Mouse (Mus musculus) urinary bladder, postnatal 36 days (tissue): Measurements from ENCODE around the gene Zbtb40.

Source experiments
- DNase-seq, 2 experiments: peaks; one replicate each; pipeline ENCODE4 v3.0.0; 2022; ENCODE audit warnings: low spot score in 2 of 2, mixed read lengths in 1 of 2

Gene Zbtb40

DNA sequence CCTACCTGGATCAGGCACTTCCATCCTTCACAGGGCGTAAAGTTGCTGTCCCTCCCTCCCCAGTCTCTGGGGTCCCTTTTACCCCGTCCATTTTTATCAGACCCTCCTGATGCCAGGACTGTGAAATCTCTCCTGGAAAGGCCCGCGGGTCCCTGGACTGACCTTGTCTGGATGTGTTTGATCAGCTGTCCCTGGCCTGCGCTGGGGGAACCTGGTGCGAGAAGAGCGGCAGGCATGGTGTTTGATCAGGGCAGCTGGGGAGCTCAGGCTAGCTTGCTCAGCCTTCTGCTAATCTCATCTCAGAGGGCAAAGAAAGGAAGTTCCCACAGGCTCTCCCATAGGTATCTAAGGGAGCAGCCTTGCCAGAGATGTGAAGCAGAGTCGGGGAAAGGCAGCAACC is 71.4 kb downstream of the Zbtb40 start:
- DNase-seq: no peak

DNA sequence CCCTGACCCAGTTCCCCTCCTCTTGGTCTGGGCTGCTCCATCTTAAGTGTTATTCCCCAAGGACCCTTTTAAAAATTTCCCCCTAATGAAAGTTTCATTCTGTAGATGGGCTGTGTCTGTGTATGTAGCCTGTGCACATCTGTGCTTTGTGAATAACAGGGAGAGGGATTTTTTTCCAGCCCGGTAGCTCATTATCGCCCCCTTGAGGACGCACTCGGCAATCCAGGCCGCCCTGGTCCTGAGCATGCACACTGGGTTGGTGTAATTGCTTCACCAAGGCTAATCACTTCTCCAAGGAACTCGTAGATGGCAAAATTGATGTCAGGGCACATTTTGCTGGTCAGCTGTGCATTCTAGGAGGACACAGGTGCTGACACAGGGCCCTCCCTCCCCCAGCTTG is 77.7 kb downstream of the Zbtb40 start:
- DNase-seq: no peak

DNA sequence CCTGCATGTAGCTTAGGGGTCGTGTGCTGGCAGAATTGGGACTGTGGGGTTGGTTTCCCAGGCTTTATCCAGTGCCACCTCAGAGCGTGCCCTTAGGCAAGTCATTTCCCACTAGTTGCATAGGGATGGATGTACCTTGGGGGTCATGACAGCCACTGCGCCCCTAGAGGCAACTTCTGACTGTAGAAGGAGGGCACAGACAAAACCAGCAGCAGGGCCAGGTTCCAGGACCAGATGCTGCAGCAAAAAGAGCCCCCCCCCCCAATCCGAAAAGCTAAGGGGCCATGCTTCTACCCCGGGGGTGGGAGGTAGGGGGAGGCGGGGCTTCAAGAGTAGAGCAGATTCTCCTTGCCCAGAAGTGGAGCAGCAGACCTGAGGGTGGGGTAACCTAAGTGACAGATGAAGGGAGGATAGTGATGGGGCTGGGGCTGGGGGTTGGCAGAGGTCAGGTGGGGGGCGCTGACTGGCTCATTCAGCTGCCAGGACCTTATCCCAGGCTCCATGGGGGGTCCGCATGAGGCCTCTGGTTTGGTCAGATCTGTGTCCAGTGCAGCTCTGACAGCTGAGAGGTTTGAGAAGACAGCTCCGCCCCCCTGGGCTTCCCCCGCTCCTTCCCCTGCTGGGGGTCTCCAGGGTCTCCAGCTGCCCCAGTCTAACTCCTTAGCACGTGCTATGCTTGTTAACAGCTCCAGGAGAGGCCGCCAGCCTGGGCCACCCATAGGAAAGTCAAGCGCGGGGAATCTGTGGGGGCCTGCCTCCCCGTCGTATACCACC is 78.9 kb downstream of the Zbtb40 start:
- DNase-seq: no peak

DNA sequence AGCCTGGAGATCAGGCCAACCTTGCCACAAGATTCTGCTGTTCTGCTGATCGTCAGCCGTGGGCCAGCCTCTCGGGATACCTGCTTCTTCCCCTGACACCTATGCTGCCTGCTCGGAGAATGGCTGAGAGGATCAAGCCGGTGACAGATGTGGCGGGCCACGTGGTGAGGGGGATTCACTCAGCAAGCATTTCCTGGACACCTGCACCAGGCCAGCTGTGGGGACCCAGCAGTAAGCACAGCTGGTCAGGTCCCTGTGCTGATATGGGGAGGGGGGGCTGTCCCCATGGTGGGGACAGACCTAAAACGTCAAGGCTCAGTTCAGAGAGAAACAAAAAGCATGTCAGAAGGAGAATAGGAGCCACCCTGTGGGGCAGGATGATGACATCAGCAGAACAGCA is 79.5 kb downstream of the Zbtb40 start:
- DNase-seq: no peak

DNA sequence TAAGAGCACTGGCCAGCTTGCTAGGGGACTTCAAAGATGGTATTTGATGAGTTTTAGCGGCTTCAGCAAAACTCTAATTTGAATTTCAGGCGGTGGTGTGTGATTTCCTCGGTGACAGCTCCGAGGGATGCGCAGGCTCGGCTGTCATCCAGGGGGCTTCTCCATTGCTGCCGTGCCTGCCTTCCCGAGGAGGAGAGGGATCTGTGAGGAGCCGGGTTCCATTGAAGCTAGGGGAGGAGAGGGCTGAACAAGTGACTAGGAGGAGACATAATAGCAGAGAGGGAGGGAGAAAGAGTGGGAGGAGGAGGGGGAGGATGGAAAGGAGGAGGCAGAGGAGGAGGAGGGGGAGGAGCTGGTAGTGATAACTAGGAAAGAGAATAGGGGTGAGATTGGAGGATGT is 81.1 kb downstream of the Zbtb40 start:
- no peak for DNase-seq

DNA sequence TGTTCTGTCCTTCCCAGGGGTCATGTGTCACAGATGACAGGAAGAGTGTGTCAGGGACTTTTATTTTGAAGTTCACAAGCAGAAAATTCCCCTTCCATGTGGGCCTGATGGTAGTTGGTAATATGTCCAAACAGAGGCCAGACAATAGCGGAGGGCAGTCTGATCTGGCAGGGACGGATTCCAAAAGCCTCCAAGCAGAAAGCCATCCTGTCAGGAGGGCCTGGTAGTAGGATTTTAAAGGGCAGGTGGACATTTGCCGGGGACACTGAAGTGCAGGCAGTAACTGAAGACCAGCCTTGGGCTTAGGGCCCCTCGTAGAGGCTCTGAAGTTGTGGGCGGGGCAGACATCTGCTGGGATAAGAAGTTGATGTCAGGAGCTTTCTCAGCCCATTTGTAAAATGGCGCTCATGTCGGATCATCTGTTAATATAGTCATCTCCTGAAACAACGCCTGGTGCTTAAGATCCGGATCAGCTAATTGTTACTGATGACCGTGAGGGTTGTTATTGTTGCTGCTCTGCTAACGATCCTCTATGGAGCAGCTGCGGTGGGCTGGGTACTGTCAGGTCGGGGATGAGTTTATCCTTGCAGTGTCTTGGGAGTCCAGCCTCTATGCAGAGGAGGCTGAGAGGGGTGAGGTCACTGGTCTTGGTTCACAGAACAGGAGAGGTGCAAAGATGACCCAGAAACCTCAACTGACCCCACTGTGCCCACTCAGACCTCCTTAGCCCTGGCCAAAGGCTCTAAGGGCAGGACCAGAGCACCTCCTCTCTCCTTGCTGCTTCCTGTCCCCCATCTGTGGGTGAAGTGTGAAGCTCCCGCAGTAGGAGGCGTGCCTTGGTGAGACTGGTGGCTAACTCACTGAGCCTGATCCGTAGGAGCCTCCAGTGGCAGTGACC is 81.9 kb downstream of the Zbtb40 start:
- DNase-seq: no peak

DNA sequence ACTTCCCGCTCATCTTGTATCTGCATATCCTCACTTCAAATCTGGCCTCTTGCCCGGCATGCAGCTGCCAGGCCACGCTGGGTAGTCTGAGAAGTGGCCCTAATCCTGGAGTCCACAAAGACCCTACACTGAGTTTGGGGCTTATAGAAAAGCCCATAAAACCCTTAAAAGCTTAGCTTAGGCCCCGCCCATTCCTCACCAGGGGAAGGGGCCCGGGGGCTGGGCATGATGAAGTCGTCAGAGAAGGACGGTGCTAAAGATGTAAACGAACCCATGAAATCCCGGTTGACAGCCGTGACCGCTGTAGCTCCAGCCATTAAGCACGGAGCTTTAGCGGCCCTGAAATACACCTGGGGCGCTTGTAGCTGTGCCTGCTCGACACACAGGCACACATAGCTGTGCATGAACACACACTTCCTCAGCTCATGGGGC is 83.6 kb downstream of the Zbtb40 start:
- no peak for DNase-seq

DNA sequence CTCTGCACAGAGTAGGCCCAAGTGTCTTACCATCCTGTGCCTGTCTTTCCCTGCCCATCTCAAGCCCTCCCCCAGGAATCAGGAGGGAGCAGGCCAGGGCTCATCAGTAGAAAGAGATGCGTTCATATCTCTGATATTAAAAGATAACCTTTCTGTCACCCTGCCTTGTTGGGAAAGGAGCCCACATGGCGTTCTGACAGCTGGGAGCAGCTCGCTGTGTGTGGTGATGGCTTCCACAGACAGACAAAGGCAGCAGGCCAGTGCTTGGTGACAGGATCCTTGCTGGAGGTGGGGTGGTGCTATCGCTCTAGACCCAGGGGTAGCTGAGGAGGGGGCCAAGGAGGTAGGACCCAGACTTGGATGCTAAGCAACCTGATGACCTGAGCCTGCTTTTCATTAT is 86.2 kb downstream of the Zbtb40 start:
- DNase-seq: no peak

DNA sequence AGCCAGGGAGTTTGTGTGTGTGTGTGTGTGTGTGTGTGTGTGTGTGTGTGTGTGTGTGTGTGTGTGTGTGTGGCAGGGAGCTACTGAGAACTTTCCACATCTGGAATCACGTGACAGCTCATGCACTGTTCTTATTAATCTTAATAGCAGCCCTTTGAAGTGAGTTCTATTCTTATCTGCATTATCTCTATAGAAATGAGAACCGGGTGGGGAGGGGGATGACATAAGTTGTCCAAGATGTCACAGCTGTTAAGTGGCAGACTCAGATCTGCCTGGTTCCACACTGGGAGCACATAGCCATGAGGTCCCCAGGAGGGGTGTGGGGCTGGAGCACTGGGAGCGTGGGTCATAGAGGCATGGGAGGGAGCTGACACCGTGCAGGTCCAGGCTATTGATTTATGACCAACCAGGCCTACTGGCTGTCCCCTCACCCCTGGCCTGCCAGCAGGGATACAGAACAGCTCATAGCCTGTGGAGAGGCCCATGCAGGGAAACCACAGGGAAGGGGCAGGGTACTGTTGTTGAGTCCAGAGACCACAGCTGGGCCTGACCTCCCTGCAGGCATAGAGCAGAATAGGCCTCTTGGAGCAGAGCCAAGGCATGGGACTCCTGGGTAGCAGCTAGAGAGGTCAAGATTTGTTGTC is 86.8 kb downstream of the Zbtb40 start:
- no peak for DNase-seq

DNA sequence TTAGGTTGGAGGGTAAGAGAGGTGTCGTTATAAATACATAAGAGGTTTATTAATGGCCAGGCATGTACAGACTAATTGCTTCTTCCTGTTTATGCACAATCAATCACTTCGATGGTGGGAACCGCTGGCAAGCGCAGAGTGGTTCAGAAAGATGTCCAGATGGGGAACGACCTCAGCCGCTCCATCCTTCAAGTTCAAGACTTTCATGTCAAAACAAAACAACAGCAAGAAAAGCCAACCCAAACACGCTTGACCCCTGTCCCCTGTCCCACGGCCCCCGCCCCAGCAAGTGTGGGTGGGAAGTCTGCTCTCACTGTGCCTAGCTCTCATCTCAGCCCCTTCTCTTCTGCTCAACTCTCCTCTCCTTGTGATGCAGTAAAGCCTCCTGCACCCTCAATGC is 88.0 kb downstream of the Zbtb40 start:
- no peak for DNase-seq

DNA sequence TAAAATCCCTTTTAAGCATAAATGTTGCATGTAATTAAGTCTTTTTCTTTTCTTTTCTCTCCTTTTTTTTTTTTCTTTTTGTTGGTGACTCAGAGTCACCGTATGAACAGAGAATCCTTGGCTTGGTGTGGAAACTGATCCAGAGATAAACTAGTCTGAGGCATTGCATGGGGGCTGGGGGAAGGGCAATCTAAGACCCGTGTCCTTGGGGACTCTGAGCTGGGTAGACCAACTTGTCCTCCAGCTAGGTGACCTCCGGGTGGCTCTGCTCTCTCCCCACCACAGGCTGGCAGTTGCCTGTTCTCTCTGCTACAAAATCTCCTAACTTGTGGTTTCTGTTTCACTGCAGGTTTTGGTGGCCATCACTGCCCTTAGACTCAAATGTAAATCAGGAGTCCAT is 88.5 kb downstream of the Zbtb40 start:
- no peak for DNase-seq

DNA sequence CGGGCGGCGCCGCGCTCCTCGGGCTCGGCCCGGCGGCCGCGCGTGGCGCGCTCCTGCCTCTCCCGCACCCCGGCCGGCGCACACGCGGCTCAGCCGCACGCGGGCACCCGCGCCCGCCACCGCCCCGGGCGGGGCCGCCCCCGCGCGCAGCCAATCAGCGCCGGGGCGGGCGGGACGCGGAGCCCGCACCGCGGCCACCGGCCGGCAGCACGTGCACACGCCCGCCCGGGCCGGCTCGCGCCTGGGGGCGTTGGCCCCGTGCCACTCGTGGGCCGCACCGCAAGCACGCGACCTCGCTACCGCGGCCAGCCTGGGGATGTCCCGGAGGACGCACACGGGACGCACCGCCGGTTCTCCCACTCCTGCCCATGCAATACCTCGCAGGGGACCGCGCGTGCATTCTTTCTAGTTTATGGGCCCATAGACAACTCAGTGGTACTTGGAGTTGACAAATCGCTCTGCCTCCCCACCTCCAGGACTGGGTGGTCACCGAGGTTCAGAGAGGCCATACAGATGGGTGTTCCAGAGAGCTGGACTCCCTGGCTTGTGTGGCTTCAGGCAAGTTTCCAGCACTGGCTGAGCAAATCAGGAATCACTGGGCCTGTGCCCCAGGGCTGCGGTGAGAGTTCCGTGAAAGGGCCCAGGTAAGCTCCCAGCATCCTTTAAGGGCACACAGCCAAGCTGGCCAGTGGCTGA is 91.7 kb downstream of the Zbtb40 start, which contains the start of gene Epha8:
Gene Epha8, minus strand, starts transcription at position 66 of the 696 bp plus-strand sequence.
- DNase-seq: no peak

DNA sequence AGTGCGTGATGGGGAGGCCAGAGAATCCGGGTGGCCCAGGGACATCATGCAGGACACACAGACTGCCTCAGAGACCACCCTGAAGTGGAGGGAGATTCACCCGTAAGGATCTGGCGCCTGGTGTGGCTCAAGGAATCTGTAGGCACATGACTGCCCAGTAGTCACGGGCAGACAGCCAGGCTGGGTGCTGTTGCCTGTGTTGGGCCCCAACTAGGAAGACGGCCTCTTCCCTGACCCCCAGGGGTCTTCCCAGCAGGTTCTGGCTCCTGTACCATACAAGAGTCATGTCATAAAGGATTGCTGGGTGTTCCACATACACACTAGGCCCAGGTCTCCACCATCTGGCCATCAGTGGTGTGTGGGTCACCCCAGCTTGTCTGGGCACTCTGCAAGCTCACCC is 94.0 kb downstream of the Zbtb40 start:
- DNase-seq: no peak

DNA sequence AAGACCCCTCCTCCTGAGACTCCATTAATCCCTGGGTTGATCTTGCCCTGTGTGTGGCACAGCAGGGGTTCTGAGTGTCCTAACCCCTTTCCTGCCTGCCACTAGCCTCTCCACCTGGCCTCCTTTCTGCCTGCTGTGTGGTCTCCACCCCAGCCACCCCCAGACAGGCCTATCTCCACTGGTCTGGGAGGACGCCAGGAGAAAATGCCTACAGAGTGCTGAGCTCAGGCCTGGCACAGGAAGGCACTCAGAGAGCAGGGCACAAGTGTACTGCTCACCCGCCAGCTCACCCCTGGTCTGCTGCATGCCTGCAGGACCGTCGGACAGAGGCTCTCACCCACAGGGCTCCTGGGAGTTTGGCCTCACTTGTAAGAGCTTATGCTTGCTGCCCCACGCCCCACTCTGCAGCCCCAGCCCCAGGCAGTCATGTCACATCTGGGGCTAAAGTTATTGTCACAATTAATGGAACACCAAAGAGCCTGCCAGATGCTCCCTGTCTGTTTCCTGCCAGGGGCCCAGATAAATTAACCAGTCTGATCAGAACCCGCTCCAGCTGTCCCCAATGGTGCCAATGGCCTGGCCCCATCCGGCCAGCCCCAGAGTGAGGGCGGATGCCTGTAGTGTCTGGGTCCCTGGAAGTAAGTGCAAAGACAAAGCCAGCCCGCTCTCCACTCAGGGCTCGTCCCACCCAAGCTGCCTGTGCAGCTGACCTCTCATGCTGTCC is 99.2 kb downstream of the Zbtb40 start:
- no peak for DNase-seq

DNA sequence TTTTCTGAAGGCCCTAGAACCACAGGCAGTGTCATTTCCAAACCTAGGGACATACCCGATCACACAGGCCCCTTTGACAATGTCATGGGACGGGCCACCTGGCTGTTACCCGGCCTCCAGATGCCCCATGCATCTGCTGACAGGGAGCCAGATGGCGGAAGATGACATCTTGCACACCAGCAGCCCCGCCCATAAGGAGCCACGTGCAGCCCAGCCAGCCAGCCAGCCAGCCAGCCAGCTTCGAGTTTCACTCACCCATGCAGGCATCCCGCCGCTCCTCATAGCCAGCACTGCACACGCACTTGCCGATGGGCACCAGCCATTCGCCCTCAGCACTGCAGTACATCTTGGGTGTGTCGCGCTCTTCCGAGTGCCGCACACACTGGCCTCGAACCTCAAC is 103.2 kb downstream of the Zbtb40 start:
- no peak for DNase-seq

DNA sequence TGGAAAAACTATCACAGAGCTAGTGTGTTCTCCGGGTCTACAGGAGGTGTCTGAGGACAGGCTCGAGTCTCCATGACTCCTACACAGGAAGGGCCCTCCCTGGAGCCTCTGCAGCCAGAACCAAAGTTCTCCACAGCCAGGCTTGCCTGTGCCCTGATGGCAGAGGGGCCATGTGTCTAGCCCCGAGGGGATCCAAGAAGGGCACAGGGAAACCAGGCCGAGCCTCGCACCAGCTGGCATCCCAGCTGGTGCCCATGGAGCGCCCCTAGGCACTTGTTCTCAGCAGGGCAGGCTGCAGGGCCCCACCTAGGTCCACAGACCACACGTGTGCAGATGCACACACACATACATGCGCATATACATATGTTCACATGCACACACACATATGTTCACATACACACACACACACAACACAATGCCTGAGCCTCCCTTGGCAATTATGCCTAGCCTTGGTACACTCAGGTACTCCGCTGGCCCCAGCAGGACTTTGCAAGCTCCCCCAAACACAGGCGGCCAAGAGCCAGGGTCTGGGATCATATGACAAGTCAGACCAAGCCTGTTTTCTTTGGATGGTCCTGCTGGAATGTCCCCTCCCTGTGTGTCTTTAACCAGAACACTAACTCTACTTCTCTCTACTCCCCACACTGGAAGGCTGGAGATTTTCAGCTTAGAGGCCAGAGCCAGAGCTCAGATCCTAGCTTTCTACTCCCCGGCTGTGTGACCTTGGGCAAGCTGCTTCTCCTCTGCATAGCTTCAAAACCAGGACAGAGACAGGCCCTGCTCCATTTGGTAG is 103.8 kb downstream of the Zbtb40 start:
- DNase-seq: no peak

DNA sequence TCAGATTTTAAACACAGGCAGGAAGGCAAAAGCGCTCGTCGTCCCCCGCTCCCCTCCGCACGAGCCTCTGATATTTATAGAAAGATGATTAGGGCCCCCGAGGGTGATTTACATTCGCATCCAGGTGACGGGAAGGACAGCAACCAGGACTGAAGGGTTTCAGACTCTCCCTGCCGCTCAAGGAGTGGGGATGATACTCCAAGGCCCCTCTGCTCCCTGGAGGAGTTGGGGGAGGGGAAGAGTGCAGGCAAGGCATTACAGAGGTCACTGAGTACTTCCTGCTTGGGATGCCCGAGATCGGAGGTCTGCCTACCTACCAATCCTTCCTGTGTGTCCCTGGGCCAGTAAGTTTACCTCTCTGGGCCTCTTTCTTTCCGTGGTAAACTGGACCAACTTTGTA is 105.4 kb downstream of the Zbtb40 start:
- DNase-seq: no peak

DNA sequence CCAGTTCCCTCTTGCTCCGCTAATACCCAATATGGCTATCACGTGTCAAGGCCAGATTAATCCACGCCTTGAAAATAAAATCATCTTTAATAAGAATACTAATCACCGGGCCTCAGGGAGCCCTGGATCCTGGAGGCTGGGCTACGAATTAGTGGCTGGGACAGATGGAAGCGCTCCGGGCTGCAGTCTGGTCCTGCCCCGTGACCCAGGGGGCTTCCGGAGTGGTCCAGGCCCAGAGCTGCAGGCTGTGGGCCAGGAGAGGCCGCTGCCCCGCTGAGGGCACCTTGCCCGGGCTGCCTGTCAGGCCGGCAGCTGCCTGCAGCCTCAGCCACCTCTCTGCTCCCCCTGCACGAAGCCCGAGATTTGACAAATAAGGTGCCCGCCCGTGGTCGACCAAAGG is 105.8 kb downstream of the Zbtb40 start:
- no peak for DNase-seq

DNA sequence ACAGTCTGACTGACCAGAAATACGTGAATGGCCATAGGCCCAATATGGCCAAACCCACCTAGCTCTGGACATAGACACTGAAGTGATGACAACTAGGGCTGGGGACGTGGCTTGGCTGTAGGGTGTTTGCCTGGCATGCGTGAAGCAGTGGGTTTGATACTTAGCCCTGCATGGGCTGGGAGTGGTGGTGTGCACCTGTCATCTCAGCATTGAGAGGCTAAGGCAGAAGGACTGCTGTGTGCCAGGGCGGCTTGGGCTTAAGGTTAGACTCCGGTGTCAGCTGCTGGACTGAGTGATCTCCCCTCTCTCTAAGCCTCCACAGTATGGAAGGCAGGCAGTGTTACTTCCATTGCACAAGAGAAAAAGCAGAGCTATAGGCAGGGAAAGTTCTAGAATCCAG is 110.7 kb downstream of the Zbtb40 start:
- DNase-seq: no peak

DNA sequence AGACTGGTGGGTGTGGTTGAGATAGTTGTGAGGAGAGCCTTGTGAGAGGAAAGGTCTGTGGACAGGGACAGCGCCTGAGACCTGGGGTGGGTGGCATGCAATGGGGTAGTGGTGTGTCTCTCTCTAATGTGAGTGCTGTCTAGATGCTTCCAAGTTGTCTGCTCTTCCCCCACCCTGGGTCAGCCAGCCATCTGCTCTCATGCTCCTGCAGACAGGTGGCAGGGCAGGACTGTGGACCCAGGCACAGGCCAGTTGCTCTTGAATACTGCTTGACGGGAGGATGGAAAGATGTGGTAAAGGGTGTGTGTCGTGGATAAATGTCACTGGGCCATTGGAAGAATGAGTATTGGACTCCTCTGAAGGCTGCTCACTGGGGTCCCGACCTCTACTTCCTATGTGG is 111.3 kb downstream of the Zbtb40 start:
- DNase-seq: no peak
